Mouse (Mus musculus) gastrocnemius, postnatal 10 days (tissue): ENCODE results near the gene Scgn. TPM values are rescaled to one million over a fixed set of nuclear protein-coding genes. Genes with fewer than 3 reads are reported as not detected.
A peak's percentile ranks its signal among the peaks of the same experiment; 100 is the strongest.

Experiments
- DNase-seq: peaks from one replicate; pipeline ENCODE4 v3.0.0; 2021; ENCODE audit warnings: mixed read lengths
- microRNA-seq, 2 experiments: library from miRNA; unstranded; fragments of <30 nt; microRNA quantifications; one replicate each; pipeline ENCODE4 v1.2.0; 2021
- total RNA-seq, 2 experiments: library from RNA; stranded (reverse); gene quantifications; 2 replicates each; pipeline ENCODE4 v1.2.3; 2021

Scgn gene
- total RNA-seq, 2 experiments from 2014 or later, result not detected

DNA sequence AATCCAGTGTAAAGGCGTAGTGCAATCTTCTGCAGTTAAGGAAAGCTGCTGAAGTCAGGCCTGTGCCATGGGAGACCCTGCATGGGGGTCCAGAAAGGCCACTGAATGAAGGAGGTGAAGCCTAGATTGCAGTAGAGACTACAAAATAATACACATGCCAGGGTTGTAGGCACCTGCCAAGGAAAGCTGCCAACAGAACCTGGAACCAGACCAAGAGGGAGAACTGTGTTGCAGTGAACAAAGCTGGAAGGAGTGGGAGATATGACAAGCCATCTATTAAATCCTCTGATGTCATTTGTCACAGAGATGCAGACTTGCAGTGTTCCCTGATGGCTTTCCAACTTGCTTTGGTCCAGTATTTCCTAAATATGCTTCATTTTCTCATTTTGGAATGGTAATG, 52.3 kb downstream of the Scgn start:
- no peak for DNase-seq

DNA sequence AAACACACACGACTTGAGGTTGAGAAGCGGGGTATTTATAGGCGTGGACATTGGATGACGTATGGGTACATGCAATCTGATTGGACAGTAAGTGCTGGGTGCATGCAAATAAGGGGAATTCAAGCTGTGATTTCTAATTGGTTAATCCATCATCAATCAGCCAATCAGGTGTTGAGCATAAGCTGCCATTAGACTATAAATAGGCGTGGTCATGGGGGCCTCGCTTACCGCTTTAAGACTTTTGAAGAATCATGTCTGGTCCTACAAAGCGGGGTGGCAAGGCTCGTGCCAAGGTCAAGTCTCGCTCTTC, 56.8 kb downstream of the Scgn start, which contains the start of gene Hist1h2aa:
Hist1h2aa (plus strand) TSS at position 252 of the 310 bp plus-strand sequence.
- no peak for DNase-seq

- DNase-seq, result no peak
These were observed 57.4 kb downstream of the Scgn start, which contains the start of gene Hist1h2ba for GRCm38 (mm10) chr13:23933421-23934210. Gene Hist1h2ba (minus strand): TSS chr13:23934156.

GRCm38 (mm10) chr13:23930904-23931303, 60.1 kb downstream of the Scgn start:
- DNase-seq, result no peak

DNA sequence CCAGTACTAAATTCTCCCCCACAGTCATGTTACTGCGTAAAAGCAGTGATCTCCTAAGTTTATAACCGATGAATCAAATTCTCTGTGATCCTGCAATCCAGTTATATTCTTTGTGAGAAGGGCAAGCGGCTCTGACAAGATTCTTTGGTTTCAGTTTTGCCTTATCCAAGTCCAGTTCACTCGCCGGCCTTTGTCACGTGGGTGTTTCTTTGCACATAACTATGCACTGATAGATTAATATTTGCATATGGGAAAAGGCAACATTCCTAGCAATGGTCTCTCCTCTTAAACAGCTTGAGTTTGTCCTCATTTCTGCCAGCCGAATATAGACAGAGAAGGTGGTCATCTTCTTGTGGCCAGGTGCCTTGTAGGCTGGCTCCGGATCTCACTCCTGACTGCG, 60.6 kb downstream of the Scgn start:
- no peak for DNase-seq

GRCm38 (mm10) chr13:23928637-23929036, 62.4 kb downstream of the Scgn start:
- no peak for DNase-seq

- DNase-seq, result no peak
These were observed 65.2 kb downstream of the Scgn start for GRCm38 (mm10) chr13:23925792-23926191.

DNA sequence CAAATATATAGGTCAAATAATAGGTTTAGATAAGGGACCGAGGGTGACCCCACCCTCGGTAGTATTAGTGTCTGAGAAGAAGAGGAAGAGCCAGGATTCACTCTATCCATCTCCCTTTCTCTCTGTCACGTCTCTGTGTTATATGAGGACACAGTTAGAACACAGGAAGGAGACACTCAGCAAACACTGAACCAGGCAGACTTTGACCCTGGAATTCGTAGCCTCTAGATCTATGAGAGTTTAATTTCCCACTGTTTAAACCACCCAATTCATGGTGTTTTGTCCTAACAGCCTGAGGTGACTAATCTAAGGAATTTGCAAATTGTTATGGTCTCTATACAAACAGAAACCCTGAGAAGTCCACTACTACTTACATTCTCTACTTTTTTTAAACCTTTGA, 73.3 kb downstream of the Scgn start:
- no peak for DNase-seq

DNA sequence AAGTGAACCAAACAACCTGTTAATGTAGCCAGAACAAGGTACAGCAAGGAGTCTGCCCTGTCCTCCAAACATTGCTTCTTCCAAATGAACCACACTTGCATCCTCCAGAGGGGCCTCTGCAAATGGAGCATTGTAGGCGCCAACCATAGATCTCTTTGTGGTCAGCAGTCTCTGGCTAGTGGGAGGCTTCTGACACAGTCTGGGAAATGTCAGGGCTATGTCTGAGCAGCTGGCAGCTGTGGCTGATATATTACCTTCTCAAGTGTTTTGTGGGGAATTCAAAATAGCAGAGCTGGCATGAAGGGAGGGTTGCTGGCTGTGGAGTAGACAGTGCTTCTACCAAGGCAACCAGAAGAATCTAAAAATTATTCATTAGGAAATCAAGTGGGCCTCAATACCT, 74.9 kb downstream of the Scgn start:
- DNase-seq, result peak; percentile 5

- no peak for DNase-seq
These were observed 76.4 kb downstream of the Scgn start, which contains the start of gene Slc17a4 for GRCm38 (mm10) chr13:23914376-23915167. Gene Slc17a4 (minus strand): TSS chr13:23915009.

DNA sequence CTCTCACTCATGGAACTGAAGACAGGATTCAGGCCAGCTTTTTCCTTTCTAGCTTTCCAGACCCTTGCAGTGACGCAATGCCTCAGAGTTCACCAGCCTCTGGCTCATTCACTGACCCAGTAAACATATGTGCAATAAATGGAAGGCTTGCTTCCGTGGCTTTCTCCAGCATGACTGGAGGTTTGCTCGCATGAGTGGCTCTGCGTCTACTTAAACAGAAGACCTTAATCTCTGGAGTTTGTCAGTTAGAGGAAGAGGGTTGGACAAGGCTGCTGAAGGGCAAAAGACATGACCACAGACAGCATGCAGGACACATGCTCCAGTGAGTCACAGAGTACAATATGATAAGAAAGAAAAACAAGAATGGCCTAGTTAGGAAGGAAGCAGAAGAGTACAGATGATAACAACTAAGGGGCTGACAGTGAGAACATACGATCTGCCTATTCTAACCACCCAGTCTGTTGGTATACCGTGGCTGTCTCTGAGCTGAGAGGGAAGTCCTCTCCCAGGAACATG, 77.2 kb downstream of the Scgn start:
- DNase-seq, result no peak

DNA sequence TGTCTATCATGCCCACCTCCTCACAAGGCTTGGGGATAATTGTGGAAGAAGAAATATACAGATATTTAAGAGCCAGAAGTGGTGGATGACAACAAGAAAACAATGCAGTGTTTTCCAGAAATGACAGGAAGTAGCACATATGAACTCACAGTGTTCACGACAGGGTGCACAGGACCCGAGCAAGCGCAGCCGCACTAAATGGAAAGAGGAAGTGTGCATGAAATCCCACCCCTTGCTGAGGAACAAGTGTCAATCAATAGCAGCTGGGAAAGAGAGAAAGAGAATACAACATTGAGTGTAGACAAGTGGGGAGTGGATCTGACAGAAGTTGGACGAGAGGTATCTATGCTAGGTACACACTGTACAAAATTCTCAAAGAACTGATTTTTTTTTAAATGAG, 79.7 kb downstream of the Scgn start:
- DNase-seq, result no peak

DNA sequence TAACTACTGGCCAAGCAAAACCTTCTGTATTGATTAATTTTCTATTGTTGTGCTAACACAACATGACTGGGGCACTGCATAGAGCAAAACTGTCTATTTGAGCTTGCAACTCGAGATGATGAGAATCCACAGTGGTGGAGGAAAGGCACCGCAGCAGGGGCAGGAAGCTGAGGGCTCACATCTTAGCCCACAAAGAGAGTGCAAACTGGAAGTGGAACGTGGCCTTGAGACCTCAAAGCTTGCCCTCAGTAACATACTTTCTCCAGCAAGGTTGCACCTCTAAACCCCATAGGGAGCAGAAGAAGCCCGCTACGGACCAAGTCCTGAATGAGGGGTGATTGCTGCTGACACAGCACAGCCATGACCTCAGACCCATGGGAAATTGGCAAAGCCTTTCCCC, 80.9 kb downstream of the Scgn start:
- DNase-seq, result no peak

DNA sequence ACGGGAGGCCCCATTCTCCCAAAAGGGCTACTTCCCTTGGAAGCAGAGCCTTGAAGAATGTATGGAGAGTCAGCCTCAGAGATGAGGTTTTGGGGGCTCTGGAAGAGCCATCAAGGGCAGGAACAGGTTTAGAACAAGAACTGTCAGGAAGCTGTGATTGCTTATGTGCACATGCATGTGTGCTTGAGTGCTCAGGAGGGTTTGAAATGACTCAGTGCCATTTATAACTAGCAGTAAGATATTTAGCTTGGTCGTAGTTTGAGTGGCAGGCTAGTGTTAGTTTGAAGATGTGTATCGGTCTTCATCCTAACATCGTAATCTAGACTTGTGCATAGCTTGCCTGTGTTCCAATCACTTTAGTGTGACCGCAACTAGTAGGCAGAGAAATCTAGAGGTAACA, 84.1 kb downstream of the Scgn start:
- no peak for DNase-seq

Small RNA genes within 50 kb of the gene (microRNA-seq; reads per million reads assigned to microRNA genes)
- 0 reads per million in 2 experiments for gene Gm44344

Other genes with a start within 250 kb of the Scgn start
- 10 to 100 TPM; 86.2 to 86.5 TPM for gene Hist1h3c, start 245.6 kb downstream of the Scgn start, total RNA-seq
- gene Hist1h2bb, start 244.5 kb downstream of the Scgn start, total RNA-seq, result 100 to 1,000 TPM; 106 to 125 TPM
- 100 to 1,000 TPM; 187 to 217 TPM for gene Hist1h2ab, start 240.1 kb downstream of the Scgn start, total RNA-seq
- 100 to 1,000 TPM; 213 to 261 TPM for gene Hist1h3b, start 238.9 kb downstream of the Scgn start, total RNA-seq
- gene Hist1h4b, start 234.2 kb downstream of the Scgn start, total RNA-seq, result 100 to 1,000 TPM; 131 to 149 TPM
- gene Hist1h4a, start 230.0 kb downstream of the Scgn start, total RNA-seq, result 100 to 1,000 TPM; 140 to 160 TPM
- gene Hist1h3a, start 228.8 kb downstream of the Scgn start, total RNA-seq, result 100 to 1,000 TPM; 159 to 176 TPM
- gene Hist1h1a, start 227.5 kb downstream of the Scgn start, total RNA-seq, result 100 to 1,000 TPM; 124 to 147 TPM
- gene Trim38, start 221.3 kb downstream of the Scgn start, total RNA-seq, result not detected
- gene Slc17a2, start 184.2 kb downstream of the Scgn start, total RNA-seq, result under 1 TPM in 1 of 2 experiments, not detected in 1; 0.11 TPM
- under 1 TPM in 1 of 2 experiments, not detected in 1; 0.07 TPM for gene Slc17a3, start 151.8 kb downstream of the Scgn start, total RNA-seq
- gene Slc17a1, start 123.5 kb downstream of the Scgn start, total RNA-seq, result not detected
- gene Slc17a4, start 76.2 kb downstream of the Scgn start, total RNA-seq, result not detected
- gene Hist1h2ba, start 57.1 kb downstream of the Scgn start, total RNA-seq, result not detected
- not detected for gene Hist1h2aa, start 56.8 kb downstream of the Scgn start, total RNA-seq